Mouse (Mus musculus): ENCODE results near the gene Mrpl34. TPM values are rescaled to one million over a fixed set of nuclear protein-coding genes. Genes with fewer than 3 reads are reported as not detected.
A peak's percentile ranks its signal among the peaks of the same experiment; 100 is the strongest.

The Mrpl34 gene
- total RNA-seq, 2 experiments from 2014 or later = 91.9 to 111 TPM

GRCm38 (mm10) chr8:71495039-71495438 is 30.3 kb downstream of the Mrpl34 start:
- peak; percentile 90 to 93 for DNase-seq

- DNase-seq = no peak
Observed at GRCm38 (mm10) chr8:71495811-71496210, 31.1 kb downstream of the Mrpl34 start.

- DNase-seq = peak; percentile 99
Observed at GRCm38 (mm10) chr8:71496481-71496880, 31.7 kb downstream of the Mrpl34 start.

- DNase-seq = no peak
Observed at GRCm38 (mm10) chr8:71497077-71497645, 32.4 kb downstream of the Mrpl34 start.

DNA sequence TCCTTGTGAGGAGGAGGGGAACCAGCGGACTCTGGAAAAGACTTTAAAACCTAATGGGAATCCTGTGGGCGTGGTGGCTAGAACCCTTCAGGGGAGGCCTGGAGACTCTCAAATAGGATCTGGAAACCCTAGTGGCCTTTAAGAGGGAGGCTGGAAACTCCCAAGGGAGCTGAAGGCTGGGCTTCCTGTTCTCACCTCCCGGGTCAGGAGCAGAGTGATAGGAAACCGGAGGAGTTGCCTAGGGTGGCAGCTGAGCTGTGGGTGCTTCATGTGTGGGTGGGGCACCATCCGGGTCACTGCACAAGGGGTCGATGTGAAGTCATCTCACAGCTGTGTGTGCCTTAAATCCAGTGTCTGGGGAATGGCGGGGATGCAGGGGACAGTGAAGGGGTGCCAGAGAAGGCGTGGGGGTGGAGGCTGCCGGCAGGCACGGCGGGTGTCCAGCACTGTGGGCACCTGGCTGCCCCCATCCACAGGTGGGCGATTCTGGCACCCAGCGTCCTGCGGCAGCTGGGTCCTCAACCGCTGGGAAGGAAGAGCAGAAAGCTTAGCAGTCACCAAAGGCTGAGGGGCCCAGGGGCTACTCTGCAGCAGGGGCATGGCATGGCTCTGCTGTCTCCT is 33.2 kb downstream of the Mrpl34 start:
- DNase-seq = peak; percentile 56 to 67

DNA sequence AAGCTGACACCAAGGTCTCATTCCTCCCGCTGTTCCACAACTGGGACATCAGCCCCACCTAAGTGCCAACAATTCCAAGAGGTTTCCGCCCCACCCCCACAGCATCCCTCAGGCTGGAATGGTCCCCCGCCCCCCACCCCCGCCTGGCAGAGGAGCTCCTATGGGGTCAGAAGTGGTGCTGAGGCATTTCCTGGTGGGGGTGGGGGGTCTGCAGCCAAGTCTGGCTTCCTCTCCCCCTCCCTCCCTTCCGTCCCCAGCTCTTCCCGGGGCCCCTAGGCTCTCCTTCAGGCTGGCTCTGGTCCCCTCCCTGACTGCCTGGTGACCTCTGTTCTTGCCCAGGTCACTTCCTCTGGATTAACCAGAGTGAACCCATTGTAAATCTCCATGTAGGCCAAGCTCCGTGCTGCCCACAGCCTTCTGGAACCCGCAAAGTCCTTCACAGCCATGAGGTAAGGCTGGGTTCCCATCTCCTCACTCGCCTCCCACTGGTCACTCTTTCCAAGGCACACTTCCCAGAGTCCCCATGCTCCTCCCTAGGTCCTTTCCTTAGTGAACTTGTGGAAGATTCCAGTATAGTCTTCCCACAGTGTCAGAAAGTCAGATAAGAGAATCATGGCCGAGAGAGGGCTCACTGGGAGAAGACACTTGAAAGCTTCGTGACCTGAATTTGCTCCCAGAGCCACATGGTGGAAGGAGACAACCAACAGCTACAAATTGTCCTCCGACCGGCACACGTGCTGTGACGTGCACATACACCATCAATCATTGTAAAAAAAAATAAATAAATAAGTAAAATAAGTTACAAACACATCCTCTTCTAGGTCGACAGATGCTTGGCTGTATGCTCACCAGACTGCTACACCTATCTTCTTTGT is 34.3 kb downstream of the Mrpl34 start:
- peak; percentile 43 to 71 for DNase-seq

DNA sequence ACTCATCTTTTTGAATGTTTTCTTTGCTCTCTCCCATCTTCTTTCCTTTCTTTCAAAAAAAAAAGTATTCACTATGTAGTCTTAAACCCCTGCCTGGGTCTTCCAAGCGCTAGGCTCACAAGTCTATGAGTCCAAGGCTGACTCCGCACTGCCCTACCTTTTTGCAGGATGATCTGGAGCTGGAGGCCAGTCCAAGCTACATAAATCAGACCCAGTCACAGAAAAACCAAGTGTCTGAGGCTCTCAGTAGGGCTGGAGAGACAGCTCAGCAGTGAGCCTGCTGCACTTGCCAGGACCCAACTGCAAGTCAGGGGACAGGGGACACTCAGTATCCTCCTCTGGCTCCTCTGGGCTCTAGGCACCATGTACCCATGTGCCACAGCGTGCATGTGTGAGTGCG is 39.6 kb downstream of the Mrpl34 start:
- DNase-seq = no peak

GRCm38 (mm10) chr8:71505326-71505725 is 40.6 kb downstream of the Mrpl34 start:
- no peak for DNase-seq

GRCm38 (mm10) chr8:71505979-71506378 is 41.2 kb downstream of the Mrpl34 start:
- DNase-seq = peak; percentile 67 to 69

DNA sequence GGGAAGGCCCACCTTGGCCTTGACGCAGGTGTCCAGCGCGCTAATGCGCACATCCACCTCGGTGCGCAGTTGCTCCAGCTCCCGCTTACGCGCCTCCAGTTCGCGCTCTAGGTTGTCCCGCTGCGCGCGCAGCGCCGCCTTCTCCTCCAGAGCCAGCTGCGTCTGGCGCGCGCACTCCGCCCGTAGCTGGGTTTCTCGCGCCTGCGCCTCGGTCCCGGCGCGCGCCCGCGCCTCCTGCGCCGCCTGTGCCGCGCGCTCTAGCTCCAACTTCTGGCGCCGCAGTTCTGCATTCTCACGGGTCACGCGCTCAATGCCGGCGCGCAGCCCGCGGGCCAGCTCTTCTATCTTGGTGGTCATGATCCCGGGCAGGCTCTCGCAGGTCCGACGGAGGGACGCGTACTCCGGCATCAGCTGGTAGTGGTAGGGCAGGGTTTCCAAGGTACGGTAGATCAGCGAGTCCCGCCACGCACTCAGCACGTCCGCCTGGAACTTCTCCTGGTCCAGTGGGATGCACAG is 42.9 kb downstream of the Mrpl34 start:
- DNase-seq = peak; percentile 88 to 90

DNA sequence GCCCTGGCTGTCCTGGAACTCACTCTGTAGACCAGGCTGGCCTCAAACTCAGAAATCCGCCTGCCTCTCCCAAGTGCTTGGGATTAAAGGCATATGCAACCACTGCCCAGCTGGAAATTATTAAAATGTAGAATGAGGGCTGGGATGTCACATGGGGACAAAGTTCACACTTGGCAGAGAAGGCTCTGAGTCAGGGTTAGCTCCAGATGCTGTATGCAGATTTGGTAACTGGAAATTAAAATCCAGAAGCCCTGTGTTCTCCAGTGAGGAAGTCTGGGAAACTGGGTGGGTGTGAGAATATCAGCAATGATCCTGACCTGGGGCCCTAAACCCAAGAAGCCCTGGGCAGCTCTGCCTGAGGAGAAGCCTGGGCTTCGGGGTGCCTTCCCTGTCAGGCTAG is 44.6 kb downstream of the Mrpl34 start:
- no peak for DNase-seq

DNA sequence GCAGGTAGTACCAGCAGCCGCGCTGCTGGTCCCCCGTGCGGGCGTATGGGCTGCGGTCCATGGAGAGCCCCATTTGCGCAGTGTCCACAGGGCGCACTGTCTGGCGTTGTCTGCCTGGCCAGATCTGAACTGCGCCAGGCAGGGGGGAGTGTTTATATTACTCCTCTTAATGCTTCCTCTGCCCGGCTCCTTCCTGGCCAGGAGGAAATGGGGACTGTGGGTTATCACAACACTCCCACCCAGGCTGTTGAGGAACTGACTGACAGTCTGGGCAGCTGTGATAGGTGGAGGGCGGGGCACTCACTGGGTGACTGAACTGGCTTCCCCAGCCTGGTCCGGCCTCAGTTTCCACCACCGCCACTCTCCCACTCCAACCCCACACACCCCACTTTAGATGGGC is 46.9 kb downstream of the Mrpl34 start, which contains the start of gene Plvap:
TSS of gene Plvap (minus strand) at position 109 of the 400 bp plus-strand sequence.
- DNase-seq = peak; percentile 40 to 41

DNA sequence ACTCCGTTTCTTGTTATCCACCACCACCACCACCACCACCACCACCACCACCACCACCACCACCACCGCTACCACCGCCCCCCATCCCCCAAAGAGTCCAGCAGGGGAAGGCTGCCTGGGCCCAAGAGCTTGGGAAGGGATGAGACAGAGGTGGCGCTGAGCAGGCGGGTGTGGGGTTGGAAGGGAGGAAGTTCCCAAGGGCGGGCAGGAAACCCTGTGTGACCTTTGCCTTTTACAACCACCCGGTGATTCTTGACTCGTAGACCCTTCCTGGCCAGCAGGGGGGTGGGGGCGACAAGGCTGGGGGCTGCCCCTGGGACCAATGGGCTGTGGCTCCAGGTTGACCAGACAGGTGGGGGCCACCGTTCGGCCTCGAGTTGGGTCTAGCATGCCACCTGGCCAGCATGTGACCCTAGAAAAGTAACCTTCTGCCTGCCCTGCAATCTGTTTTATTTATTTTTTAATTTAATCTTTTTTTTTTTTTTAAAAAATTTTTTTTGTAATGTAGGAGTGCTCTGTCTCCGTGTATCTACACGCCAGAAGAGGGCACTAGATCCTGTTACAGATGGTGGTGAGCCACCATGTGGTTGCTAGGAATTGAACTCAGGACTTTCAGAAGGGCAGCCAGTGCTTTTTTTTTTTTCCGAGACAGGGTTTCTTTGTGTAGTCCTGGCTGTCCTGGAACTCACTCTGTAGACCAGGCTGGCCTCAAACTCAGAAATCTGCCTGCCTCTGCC is 48.4 kb downstream of the Mrpl34 start:
- DNase-seq = peak; percentile 28 to 41

DNA sequence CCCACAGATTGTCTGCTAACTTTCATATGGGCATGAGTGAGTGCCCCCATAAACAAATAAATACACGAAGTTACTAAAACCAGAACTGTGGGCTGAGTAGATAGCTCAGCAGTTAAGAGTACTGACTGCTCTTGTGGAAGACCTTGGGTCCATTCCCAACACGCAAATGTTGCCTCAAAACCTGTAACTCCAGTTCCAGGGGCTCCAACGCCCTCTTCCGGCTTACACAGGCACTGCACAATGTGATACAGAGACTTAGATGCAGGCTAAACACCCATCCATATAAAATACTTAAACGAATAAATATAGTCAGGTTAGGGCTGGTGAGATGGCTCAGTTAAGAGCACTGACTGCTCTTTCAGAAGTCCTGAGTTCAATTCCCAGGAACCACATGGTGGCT is 50.3 kb downstream of the Mrpl34 start:
- DNase-seq = no peak

Other genes starting within 250 kb of the Mrpl34 start
- 10 to 100 TPM; 32.0 to 41.0 TPM for gene Myo9b, start 192.2 kb upstream of the Mrpl34 start, total RNA-seq (2021)
- 10 to 100 TPM; 13.5 to 16.5 TPM for gene Haus8, start 192.0 kb upstream of the Mrpl34 start, total RNA-seq (2021)
- 100 to 1,000 TPM; 192 to 200 TPM for gene Use1, start 98.1 kb upstream of the Mrpl34 start, total RNA-seq (2021)
- gene Ocel1, start 93.7 kb upstream of the Mrpl34 start, total RNA-seq (2021) = 10 to 100 TPM; 16.6 to 22.1 TPM
- 10 to 100 TPM; 69.8 to 71.8 TPM for gene Nr2f6, start 83.0 kb upstream of the Mrpl34 start, total RNA-seq (2021)
- gene Ushbp1, start 69.2 kb upstream of the Mrpl34 start, total RNA-seq (2021) = 10 to 100 TPM; 12.7 to 20.6 TPM
- gene Babam1, start 68.1 kb upstream of the Mrpl34 start, total RNA-seq (2021) = 100 to 1,000 TPM in 1 of 2 experiments, 10 to 100 TPM in 1; 90.6 to 102 TPM
- gene Ankle1, start 58.9 kb upstream of the Mrpl34 start, total RNA-seq (2021) = 1 to 10 TPM; 1.1 to 1.4 TPM
- gene Abhd8, start 1.3 kb upstream of the Mrpl34 start, total RNA-seq (2021) = 10 to 100 TPM; 56.6 to 81.2 TPM
- gene Dda1, start 4.2 kb downstream of the Mrpl34 start, total RNA-seq (2021) = 10 to 100 TPM; 57.7 to 62.3 TPM
- 10 to 100 TPM; 14.0 to 15.1 TPM for gene Ano8, start 21.0 kb downstream of the Mrpl34 start, total RNA-seq (2021)
- 10 to 100 TPM; 22.5 to 23.1 TPM for gene Gtpbp3, start 23.1 kb downstream of the Mrpl34 start, total RNA-seq (2021)
- gene Plvap, start 46.8 kb downstream of the Mrpl34 start, total RNA-seq (2021) = 100 to 1,000 TPM; 200 to 203 TPM
- gene Ccdc194, start 60.8 kb downstream of the Mrpl34 start, total RNA-seq (2021) = not detected
- 10 to 100 TPM; 65.6 to 87.4 TPM for gene Bst2, start 72.5 kb downstream of the Mrpl34 start, total RNA-seq (2021)
- 10 to 100 TPM; 65.8 to 78.6 TPM for gene Mvb12a, start 78.0 kb downstream of the Mrpl34 start, total RNA-seq (2021)
- gene Tmem221, start 93.9 kb downstream of the Mrpl34 start, total RNA-seq (2021) = 1 to 10 TPM; 3.5 to 7.7 TPM
- gene Nxnl1, start 101.6 kb downstream of the Mrpl34 start, total RNA-seq (2021) = 1 to 10 TPM in 1 of 2 experiments, under 1 TPM in 1; 0.73 to 1.7 TPM
- 100 to 1,000 TPM; 177 to 245 TPM for gene Slc27a1, start 103.9 kb downstream of the Mrpl34 start, total RNA-seq (2021)
- gene Pgls, start 127.2 kb downstream of the Mrpl34 start, total RNA-seq (2021) = 100 to 1,000 TPM; 137 to 165 TPM
- 1 to 10 TPM; 1.8 to 3.7 TPM for gene Fam129c, start 132.7 kb downstream of the Mrpl34 start, total RNA-seq (2021)
- 10 to 100 TPM; 57.4 to 61.8 TPM for gene Colgalt1, start 146.0 kb downstream of the Mrpl34 start, total RNA-seq (2021)
- gene Unc13a, start 206.8 kb downstream of the Mrpl34 start, total RNA-seq (2021) = 1 to 10 TPM; 4.6 to 7.3 TPM
- gene Jak3, start 211.3 kb downstream of the Mrpl34 start, total RNA-seq (2021) = 10 to 100 TPM; 11.3 to 13.0 TPM
- gene Insl3, start 224.3 kb downstream of the Mrpl34 start, total RNA-seq (2021) = 1 to 10 TPM; 4.0 to 4.7 TPM
- 1 to 10 TPM; 4.0 to 4.5 TPM for gene B3gnt3, start 236.8 kb downstream of the Mrpl34 start, total RNA-seq (2021)